Mouse (Mus musculus) NIH3T3 (cell line): ENCODE data around the gene BC048679.
"Not testable (repeated sequence)": the region's sequence is repeated elsewhere in the genome, so short reads cannot be mapped to it uniquely, and the experiment has no call there.

Experiments
- DNase-seq: peaks from one replicate; pipeline ENCODE4 v3.0.0-alpha.2; 2012; ENCODE audit warnings: low read depth

BC048679 gene

GRCm38 (mm10) chr7:81498181-81498580 is at the start of gene BC048679:
Gene BC048679, minus strand, starts transcription at chr7:81498281.
- no peak for DNase-seq

- no peak for DNase-seq
These were observed 44.9 kb upstream of the BC048679 start for GRCm38 (mm10) chr7:81542934-81543333.

- DNase-seq, result peak; percentile 13
These were observed 43.9 kb upstream of the BC048679 start for GRCm38 (mm10) chr7:81541924-81542524.

- DNase-seq, result no peak
These were observed 42.9 kb upstream of the BC048679 start for GRCm38 (mm10) chr7:81540999-81541398.

DNA sequence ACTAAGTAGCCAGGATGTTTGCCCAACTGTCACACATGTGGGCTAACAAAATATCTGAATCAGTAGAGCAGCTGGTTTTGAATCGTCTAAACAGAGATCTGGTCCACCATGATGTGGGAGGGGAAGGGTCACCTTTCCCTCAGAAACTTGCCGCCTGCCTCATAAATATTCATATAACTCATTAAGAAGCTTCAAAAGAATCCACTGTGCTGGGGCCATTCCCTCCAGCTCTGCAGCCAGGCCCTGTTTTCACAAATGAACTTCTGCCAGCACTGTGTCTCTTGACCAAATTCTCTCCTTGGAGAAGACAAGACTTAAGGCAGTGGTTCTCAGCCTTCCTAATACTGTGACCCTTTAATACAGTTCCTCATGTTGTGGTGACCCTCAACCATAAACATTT is 41.5 kb upstream of the BC048679 start:
- DNase-seq, result no peak

DNA sequence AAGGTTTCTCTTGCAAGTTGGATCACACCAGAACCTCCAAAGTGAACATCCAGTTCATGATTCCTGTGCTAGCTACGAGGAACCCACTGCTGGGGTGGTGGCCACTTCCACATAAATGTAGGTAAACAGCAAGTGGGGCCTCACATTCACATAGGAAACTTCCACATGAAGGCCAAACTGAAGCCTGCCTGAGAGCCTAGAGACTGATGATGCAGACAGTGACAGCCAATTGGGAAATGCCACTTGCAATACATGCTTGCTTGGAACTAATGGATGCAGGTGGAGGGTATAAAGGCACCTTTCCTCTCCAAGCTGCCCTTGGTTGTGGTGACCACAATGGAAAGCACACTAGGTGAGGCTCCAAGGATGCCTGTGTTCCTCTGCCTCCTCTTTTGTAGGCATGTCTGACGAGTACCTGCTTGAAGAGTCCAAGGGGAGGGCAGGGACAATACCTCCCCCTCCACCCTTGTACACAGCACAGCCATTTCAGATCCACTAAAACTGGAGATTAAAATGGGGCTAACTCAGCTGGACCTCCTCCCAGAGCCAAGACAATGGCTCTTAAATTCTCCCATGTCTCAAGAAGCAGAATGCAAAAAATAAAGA is 40.1 kb upstream of the BC048679 start:
- peak; percentile 64 for DNase-seq

DNA sequence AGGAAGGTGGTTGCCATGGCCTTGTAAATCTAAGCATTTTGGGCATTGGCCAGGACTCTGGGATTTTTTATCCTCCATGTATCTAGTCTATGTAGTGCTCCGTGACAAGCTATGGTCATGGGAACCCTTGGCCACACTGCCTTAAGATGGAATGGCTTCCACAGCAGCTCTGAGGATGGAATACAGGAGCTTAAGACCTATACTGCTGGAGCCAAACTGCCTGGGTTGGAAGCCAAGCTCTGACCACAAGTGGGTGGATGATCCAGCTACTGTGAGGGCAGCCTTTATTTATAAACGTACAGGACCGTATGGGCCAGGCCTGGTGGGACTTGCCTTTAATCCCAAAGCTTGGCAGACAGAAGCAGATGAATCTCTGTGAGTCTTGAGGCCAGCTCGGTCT is 38.4 kb upstream of the BC048679 start:
- DNase-seq, result no peak

GRCm38 (mm10) chr7:81531462-81531861 is 33.4 kb upstream of the BC048679 start:
- DNase-seq, result no peak

DNA sequence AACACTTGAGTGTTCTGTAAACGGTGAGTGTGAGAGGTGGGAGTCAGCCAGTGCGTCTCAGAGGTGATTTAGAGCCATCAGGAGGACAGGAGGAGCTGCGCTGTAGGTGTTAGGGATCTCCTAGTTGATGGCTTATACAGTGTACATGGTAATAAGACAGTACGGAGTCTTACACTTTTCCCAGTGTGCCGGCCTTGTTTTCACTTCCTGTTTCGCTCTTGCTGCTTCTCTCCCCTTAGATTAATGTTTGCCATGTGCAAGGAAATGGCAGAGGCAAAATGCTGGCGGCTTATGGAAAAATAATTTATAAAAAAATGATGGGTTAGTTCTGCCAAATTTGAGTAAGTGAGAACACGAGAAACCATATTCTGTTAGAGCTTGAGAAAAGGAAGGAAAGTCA is 30.8 kb upstream of the BC048679 start:
- no peak for DNase-seq

- DNase-seq, result no peak
These were observed 25.6 kb upstream of the BC048679 start for GRCm38 (mm10) chr7:81523663-81524017.

DNA sequence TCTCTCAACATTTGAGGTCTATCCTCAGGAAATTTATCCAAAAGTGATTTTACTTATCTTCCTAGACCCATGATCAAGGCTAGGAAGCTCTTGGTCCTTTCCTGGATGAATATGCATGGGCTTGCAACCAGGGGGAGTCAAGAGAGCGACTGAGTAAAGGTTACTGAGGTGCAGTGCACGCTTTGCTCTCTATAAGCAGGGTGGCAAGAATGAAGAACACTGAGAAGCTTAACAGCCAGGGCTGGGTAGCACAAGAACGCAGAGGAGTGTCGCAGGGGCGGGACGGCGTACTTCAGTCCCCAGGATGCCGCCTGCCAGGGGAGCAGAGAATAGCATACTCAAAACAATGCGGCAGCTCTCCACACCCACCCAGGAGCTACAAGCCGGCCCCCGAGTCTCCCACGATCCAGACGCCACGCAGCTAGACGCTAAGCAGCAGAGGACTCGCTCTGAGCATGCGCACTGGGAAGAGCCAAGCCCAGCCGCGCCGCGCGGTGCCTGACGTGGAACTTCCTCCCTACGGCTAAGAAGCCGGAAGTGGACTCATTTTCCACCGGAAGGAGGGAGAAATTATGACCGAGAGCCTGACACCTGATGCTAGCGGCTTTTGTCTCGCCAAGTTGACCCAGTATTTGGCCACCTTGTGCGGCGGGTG is 25.1 kb upstream of the BC048679 start:
- DNase-seq, result peak; percentile 95

GRCm38 (mm10) chr7:81516154-81517030 is 18.3 kb upstream of the BC048679 start:
- peak; percentile 14 for DNase-seq

GRCm38 (mm10) chr7:81514906-81515590 is 17.0 kb upstream of the BC048679 start:
- no peak for DNase-seq

- no peak for DNase-seq
These were observed 3.0 kb upstream of the BC048679 start for GRCm38 (mm10) chr7:81501050-81501449.

GRCm38 (mm10) chr7:81497171-81497570 is 910 bp downstream of the BC048679 start:
- DNase-seq, result no peak

- DNase-seq, result peak; percentile 71
These were observed 4.6 kb downstream of the BC048679 start, which contains the start of gene Ap3b2 for GRCm38 (mm10) chr7:81493331-81494021. Gene Ap3b2, minus strand, starts transcription at chr7:81493925.

- DNase-seq, result no peak
These were observed 5.5 kb downstream of the BC048679 start for GRCm38 (mm10) chr7:81492628-81493027.

DNA sequence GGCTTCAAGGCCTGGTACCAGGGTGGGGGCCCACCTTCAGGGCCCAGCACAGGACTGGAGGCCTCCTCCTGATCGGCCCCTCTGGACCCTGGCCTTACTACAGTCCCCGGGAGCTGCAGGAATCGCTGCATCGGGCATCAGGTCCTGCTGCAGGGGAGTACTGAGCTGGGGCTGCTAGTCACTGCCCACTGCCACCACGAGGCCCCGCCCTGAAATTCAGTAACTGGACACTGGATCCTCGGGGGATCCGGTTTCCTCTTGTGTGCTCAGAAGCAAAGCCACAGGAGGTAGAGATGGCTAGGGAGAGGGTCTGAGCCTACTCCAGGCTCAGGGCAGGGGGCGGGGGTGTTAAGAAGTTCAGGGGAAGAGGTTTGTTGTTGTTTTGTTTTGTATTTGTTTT is 8.4 kb downstream of the BC048679 start:
- peak; percentile 63 for DNase-seq

DNA sequence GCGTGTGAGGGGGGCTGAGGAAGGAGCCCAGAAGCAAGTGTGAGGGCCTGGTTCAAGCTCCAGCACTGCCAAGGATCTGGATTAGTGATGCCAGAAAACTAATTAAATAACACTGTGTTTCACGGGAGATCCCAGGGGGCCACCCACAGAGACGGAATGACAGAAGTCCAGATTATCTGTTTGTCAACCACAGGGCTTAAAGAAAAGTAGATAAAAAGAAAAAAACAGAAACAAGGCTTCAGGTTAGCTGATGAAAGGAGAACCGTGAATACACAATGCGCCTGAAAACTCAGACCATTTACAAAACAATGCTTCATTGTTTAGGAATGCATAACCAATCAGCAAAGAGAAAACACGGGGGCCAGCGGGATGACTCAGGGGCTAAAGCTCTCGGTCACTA is 17.3 kb downstream of the BC048679 start:
- DNase-seq, result peak; percentile 34

GRCm38 (mm10) chr7:81479531-81480090 is 18.5 kb downstream of the BC048679 start:
- peak; percentile 63 for DNase-seq

DNA sequence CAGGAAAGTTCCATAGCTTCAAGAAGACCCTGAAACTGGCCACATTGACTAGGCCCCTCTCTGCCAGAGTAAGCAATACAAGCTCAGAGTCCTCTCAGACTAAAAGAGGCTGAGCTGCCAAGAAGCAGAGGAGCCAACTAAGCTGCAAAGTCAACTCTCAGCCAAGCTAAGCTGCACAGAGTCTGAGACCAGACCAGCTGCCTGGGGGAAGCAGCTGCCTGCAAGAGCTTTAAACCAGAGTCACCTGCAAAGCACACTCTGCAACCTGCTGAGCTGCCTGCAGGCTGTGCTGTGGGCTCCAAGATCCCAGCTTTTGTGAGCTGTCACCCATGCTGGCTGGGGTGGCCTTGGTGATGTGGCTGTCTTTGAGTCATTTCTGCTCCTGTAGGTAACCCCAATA is 19.8 kb downstream of the BC048679 start:
- DNase-seq, result not testable (repeated sequence)
